Mouse (Mus musculus) effector memory CD4-positive, alpha-beta T cell, adult 5 months (primary cell): Measurements from ENCODE around the gene Vmn1r78. TPM values are rescaled to one million over a fixed set of nuclear protein-coding genes. Genes with fewer than 3 reads are reported as not detected.

ENCODE experiments used
- polyA plus RNA-seq: library from polyadenylated mRNA; unstranded; fragments of 100-300 nt; shearing (Covaris generic); gene quantifications from one replicate; pipeline ENCODE4 v1.2.1, GENCODE M21; 2017

The Vmn1r78 gene
- polyA plus RNA-seq, result 0.14 TPM

DNA sequence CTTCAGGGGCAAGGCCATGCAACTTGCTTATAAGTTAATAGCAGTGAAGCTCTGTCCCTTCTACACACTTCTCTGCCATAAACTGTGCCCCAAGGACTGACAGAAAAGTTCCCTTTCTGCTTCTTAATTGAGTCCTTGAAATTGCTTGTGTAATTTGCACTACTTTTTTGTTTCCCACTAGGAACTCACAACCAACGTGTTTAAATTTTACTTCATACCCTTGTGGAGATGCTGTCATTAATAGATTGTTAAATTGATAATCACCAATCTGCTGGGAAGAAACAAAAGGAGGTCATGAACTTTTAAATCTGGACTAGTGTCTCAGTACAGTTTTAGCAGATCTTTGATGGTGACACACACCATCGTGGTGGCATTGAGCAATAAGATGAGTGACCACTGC is at the start of gene Vmn1r78:
TSS of gene Vmn1r78 (plus strand) at position 301 of the 400 bp plus-strand sequence.

DNA sequence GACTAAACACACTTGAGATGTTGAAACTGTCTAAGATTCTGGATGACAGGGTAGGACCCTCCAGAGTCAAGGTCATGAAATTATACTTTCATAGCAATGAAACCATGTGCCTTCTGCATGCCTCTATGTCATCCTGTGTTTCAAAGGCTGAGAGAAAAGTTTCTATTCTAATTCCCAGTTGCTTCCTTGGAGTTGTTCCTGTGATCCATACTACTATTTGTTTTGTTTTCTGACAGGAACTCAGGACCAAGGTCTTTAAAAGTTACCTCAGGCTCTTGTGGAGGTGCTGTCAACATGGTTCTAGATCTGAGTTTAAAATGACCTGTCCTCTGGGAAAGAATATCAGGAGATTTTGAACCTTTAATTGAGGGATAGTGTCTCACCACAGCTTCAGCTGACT is 20.9 kb downstream of the Vmn1r78 start, which contains the start of gene Vmn1r79:
TSS of gene Vmn1r79 (plus strand) at position 301 of the 400 bp plus-strand sequence.

DNA sequence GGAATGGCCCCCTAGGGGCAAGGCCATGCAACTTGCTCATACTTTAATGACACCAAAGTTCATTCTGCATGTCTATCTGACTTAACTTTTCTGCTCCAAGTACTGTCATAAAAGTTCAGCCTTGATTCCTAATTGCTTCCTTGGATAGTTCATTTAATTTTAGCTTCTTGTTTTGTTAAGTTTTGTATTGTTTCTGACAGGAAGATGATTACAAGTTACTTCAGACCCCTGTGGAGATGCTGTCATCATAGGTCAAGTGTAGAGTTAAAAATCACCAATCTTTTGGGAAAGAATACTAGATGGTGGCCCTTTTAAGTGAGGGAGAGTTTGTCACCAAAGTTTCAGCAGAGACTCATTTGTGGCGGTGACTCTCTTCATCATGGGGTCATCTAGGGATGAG is 38.9 kb downstream of the Vmn1r78 start, which contains the start of gene Vmn1r80:
TSS of gene Vmn1r80 (plus strand) at position 301 of the 400 bp plus-strand sequence.

Other genes starting within 250 kb of the Vmn1r78 start
- gene Vmn1r76, start 212.0 kb upstream of the Vmn1r78 start, polyA plus RNA-seq, result 0.12 TPM
- 0.06 TPM for gene Vmn1r77, start 113.5 kb upstream of the Vmn1r78 start, polyA plus RNA-seq
- not detected for gene Vmn1r79, start 21.0 kb downstream of the Vmn1r78 start, polyA plus RNA-seq
- gene Vmn1r80, start 39.0 kb downstream of the Vmn1r78 start, polyA plus RNA-seq, result 0.10 TPM
- 0.04 TPM for gene Vmn1r81, start 118.0 kb downstream of the Vmn1r78 start, polyA plus RNA-seq
- not detected for gene Vmn1r82, start 150.2 kb downstream of the Vmn1r78 start, polyA plus RNA-seq
- not detected for gene Vmn1r83, start 179.2 kb downstream of the Vmn1r78 start, polyA plus RNA-seq
- not detected for gene Vmn1r84, start 219.0 kb downstream of the Vmn1r78 start, polyA plus RNA-seq